Mouse (Mus musculus) neural tube, embryonic 14.5 days (tissue): ENCODE measurements at regions not wholly inside any gene's neighbourhood (a gene's known extent, or its start where the extent isn't known, plus 50 kb on each side); places are given as distances from the start of the nearest gene placed in this dataset.

Experiments used
- ATAC-seq: fragments of 200-750 bp; cut with Nextera tagmentation; 2 replicates; pipeline ENCODE4 v1.8.0; 2017; ENCODE audit warnings: low read depth, mild to moderate bottlenecking, moderate TSS enrichment, moderate library complexity
- H3K27ac ChIP-seq: fragments of 300-500 bp; sonication (generic); 2 replicates; pipeline ENCODE4 v1.5.1; 2014; ENCODE audit warnings: low read depth, mild to moderate bottlenecking, control low read depth, low read length, moderate library complexity, mixed read lengths
- H3K27me3 ChIP-seq: fragments of 300-500 bp; sonication (generic); 2 replicates; pipeline ENCODE4 v1.6.1; 2014; ENCODE audit warnings: low read length; ENCODE audit not compliant: control insufficient read depth, insufficient read depth
- H3K36me3 ChIP-seq: fragments of 300-500 bp; sonication (generic); 2 replicates; pipeline ENCODE4 v1.6.1; 2014; ENCODE audit warnings: low read length, mixed read lengths; ENCODE audit not compliant: control insufficient read depth, insufficient read depth
- H3K4me1 ChIP-seq: fragments of 300-500 bp; sonication (generic); 2 replicates; pipeline ENCODE4 v1.6.1; 2014; ENCODE audit warnings: low read length; ENCODE audit not compliant: control insufficient read depth, insufficient read depth
- H3K4me2 ChIP-seq: fragments of 300-500 bp; sonication (generic); 2 replicates; pipeline ENCODE4 v1.6.1; 2014; ENCODE audit warnings: mild to moderate bottlenecking, low read depth, low read length, control low read depth
- H3K4me3 ChIP-seq: fragments of 300-500 bp; sonication (generic); 2 replicates; pipeline ENCODE4 v1.5.1; 2014; ENCODE audit warnings: low read depth, low read length, control low read depth, mixed read lengths
- H3K9ac ChIP-seq: fragments of 300-500 bp; sonication (generic); replicated peaks from 2 replicates; pipeline ENCODE4 v1.6.1; 2014; ENCODE audit warnings: low read depth, mild to moderate bottlenecking, control low read depth, low read length, mixed read lengths
- H3K9me3 ChIP-seq: fragments of 300-500 bp; sonication (generic); 2 replicates; pipeline ENCODE4 v1.6.1; 2016; ENCODE audit warnings: low read length; ENCODE audit not compliant: control insufficient read depth
- WGBS: fragments of 180-500 bp; shearing (Covaris S2); extraction: QIAGEN DNeasy Blood & Tissue Kit; methylation state at CpG from one replicate; pipeline ENCODE4 v1.1.7; 2014; 5-methylcytosine and 5-hydroxymethylcytosine counted together

DNA sequence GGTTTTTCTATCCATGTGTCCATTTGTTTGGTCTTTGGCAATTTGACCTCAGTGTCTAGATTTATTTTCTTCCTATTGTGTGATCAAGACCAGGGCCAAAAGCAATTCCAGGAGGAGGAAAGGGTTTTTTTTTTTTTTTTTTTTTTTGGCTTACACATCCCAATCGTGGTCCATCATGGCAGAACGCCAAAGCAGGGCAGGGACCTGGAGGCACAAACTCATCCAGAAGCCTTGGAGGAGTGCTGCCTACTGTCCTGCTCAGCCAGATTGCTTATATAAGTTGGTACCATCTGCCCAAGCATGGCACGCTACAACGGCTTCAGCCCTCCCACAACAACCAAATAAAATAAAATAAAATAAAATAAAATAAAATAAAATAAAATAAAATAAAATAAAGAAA lies 286.5 kb upstream of the Ndst3 start:
- 93% methylated on average over 4 of the region's 4 CpGs for WGBS
- Histone ChIP-seq H3K27ac (no peak overlapping the region), H3K9me3 (no peaks in the 10 kb centered on the region), H3K4me3 (no peak overlapping the region), H3K9ac (no peak overlapping the region), H3K36me3 (no peaks in the 10 kb centered on the region), H3K27me3 (no peaks in the 10 kb centered on the region), H3K4me2 (no peak overlapping the region), H3K4me1 (no peaks in the 10 kb centered on the region)
- no peak for ATAC-seq

DNA sequence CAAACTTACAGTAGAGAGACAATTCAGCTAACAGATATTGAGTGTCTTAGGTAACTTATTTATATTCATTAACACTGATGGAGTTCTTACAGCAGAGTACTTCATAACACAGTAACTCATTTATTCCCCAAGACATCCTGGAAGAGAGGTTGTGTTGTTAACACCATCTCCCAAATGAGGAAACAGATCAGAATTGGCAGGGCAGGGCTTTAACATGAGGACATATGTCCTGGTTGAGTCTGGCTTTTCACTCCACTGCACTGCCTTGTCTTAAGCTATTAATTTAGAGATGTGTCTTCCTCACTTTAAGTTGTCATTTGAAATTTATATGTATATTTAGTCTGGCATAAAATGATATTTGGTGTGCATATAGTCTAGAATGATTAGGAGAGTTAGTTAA lies 292.4 kb upstream of the Ndst3 start:
- H3K9me3 ChIP-seq = no peaks in the 10 kb centered on the region
- no peak overlapping the region for H3K27ac ChIP-seq
- no peaks in the 10 kb centered on the region for H3K4me1 ChIP-seq
- no peak overlapping the region for H3K4me2 ChIP-seq
- H3K36me3 ChIP-seq = no peaks in the 10 kb centered on the region
- H3K27me3 ChIP-seq = no peaks in the 10 kb centered on the region
- no peak overlapping the region for H3K9ac ChIP-seq
- no peak for ATAC-seq
- H3K4me3 ChIP-seq = no peak overlapping the region

DNA sequence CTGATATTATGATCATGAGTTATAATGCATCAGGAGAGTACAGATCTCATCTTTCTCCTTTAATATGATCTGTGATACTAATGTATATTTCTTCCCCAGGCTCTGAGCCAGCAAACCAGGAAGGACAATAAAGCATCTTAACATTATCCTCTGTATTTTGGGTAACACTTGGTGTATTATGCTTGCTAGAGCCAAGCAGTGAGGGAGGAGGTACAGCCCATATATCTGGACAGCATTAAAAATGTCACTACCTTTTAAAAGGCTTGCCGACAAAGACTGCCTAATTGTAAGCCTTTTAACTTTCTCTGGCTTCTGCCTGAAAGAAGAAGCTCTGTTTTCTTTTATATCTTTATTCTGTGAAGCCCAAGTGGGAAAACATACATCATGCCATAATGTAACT lies 292.9 kb upstream of the Ndst3 start:
- H3K4me1 ChIP-seq = no peaks in the 10 kb centered on the region
- H3K4me2 ChIP-seq = no peak overlapping the region
- H3K9ac ChIP-seq = no peak overlapping the region
- H3K27me3 ChIP-seq = no peaks in the 10 kb centered on the region
- no peaks in the 10 kb centered on the region for H3K36me3 ChIP-seq
- 8% methylated on average over 1 of the region's 1 CpGs for WGBS
- H3K4me3 ChIP-seq = no peak overlapping the region
- no peak overlapping the region for H3K27ac ChIP-seq
- no peaks in the 10 kb centered on the region for H3K9me3 ChIP-seq
- peak; percentile 65; the same call in 1 of the 2 replicates for ATAC-seq

DNA sequence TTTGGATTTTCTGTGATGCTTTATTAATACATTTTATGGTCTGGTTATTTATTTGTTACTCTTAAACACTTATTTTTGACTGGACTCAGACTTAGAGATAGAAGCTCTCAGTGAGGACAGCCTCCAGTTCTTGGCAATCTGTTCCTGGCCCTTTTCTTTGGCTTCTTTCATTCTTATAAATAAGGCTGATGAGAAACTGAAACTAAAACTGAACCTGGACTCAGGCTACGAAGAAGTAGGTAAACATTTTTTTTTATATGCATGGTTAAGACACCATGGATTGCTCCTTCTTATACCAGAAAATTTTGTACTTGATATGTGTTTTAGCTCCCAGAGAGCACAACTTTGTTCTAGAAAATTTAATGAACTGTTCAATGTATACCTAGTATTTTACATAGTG lies 293.4 kb upstream of the Ndst3 start:
- Histone ChIP-seq H3K9me3 (no peaks in the 10 kb centered on the region), H3K36me3 (no peaks in the 10 kb centered on the region), H3K27me3 (no peaks in the 10 kb centered on the region), H3K4me1 (no peaks in the 10 kb centered on the region), H3K27ac (no peak overlapping the region), H3K9ac (no peak overlapping the region), H3K4me3 (no peak overlapping the region), H3K4me2 (no peak overlapping the region)
- ATAC-seq = no peak
- WGBS = 50% methylated on average over 1 of the region's 1 CpGs

DNA sequence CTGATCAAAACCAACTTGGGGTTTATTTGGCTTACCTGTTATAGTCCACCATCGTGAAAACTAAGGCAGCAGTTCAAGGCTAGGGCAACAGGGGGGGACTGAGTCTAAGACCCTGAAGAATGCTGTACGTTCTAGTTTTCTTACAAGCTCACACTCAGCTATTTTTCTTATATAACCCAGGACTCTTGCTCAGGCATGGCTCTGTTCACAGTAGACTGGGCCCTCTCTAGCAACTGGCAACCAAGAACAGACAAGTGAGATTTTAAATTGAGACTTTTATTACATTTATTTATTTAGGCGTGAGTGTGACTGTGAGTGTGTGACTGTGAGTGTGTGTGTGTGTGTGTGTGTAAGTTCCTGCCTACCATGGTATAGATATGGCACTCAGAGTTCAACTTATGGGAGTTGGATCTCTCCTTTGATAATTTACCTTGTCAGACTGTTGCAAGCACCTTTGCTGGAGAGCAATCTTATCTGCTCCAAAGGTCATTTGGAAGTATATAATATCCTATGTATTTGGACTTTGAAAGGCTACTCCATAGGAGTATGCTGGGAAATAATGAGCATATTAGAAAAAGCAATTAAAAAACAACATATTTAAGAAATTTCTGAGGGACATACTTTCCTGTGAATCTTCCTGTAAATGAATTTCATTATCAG lies 309.4 kb upstream of the Ndst3 start:
- H3K27me3 ChIP-seq = no peaks in the 10 kb centered on the region
- H3K4me1 ChIP-seq = 0 out of 2 replicates have a peak, but pooled peaks cover 2% of the 10 kb centered on the region
- no peaks in the 10 kb centered on the region for H3K9me3 ChIP-seq
- no peak overlapping the region for H3K9ac ChIP-seq
- no peak overlapping the region for H3K27ac ChIP-seq
- no peaks in the 10 kb centered on the region for H3K36me3 ChIP-seq
- H3K4me3 ChIP-seq = no peak overlapping the region
- ATAC-seq = no peak
- 91% methylated on average over 3 of the region's 3 CpGs for WGBS
- H3K4me2 ChIP-seq = no peak overlapping the region

DNA sequence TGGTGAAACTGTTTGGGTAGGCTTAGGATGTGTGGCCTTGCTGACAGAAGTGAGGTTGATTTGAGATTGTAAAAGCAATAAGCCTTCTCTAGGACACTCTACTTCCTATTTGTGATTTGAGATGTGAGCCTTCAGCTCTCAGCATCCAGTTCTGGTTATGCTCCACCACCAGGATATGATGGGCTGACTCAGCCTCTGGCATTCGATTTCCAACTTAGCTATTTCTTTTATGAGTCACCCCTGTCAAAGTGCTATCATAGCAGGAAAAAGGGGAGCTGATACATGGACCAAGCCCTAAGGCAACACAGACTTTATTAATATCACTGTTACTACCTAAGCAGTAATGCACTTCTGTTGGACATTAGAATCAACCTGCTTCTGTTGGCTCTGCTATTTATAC lies 310.2 kb upstream of the Ndst3 start:
- no peaks in the 10 kb centered on the region for H3K27me3 ChIP-seq
- H3K27ac ChIP-seq = no peak overlapping the region
- no peak overlapping the region for H3K4me2 ChIP-seq
- no peaks in the 10 kb centered on the region for H3K9me3 ChIP-seq
- no peak overlapping the region for H3K4me3 ChIP-seq
- H3K36me3 ChIP-seq = no peaks in the 10 kb centered on the region
- no peak overlapping the region for H3K9ac ChIP-seq
- no peak for ATAC-seq
- 76% methylated on average over 1 of the region's 1 CpGs for WGBS
- 0 out of 2 replicates have a peak, but pooled peaks cover 2% of the 10 kb centered on the region for H3K4me1 ChIP-seq

DNA sequence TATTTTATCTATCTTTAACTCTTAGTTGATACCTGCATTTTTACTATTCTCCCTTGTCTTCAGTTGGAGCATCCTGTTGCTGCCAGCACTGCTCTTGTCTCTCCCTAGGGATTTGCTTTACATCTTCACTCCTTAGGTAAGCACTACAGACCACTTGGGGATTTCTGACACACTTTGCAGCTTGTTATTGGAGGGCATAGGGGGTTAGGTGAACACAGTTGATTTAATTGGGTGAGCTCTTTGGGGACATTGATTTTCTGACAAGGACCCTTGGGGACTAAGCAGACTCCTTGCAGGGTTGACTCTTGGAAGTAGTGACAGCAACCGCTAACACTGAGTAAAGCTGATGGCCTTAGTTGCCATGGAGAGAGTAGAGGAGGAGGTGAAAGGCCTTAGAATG lies 309.0 kb upstream of the Tram1l1 start:
- WGBS = 79% methylated on average over 1 of the region's 1 CpGs
- no peaks in the 10 kb centered on the region for H3K4me1 ChIP-seq
- no peak overlapping the region for H3K9ac ChIP-seq
- no peak overlapping the region for H3K4me3 ChIP-seq
- no peak for ATAC-seq
- H3K9me3 ChIP-seq = no peaks in the 10 kb centered on the region
- H3K4me2 ChIP-seq = no peak overlapping the region
- H3K36me3 ChIP-seq = no peaks in the 10 kb centered on the region
- no peak overlapping the region for H3K27ac ChIP-seq
- H3K27me3 ChIP-seq = no peaks in the 10 kb centered on the region

DNA sequence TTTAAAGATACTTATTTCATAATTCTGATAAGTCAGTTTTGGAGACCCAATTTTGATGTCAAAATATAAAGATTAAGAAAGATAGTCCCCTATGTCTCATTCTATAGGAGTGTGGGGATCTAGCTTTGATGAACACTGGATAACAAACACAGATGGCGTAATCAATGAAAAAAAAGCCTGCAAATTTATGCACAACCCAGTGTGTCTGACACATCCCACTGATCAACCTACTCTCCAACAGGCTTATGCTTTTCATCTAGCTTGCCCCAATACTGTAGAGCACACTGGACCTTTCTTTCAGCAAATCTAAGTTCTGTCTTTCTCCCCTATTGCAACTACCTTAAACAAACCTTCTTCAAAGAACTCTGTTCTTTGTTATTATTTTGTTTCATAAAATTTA lies 302.0 kb upstream of the Tram1l1 start:
- H3K4me2 ChIP-seq = no peak overlapping the region
- no peak overlapping the region for H3K27ac ChIP-seq
- no peaks in the 10 kb centered on the region for H3K4me1 ChIP-seq
- H3K9me3 ChIP-seq = no peaks in the 10 kb centered on the region
- H3K4me3 ChIP-seq = no peak overlapping the region
- no peaks in the 10 kb centered on the region for H3K36me3 ChIP-seq
- H3K27me3 ChIP-seq = no peaks in the 10 kb centered on the region
- no peak overlapping the region for H3K9ac ChIP-seq
- 87% methylated on average over 1 of the region's 1 CpGs for WGBS
- ATAC-seq = no peak

DNA sequence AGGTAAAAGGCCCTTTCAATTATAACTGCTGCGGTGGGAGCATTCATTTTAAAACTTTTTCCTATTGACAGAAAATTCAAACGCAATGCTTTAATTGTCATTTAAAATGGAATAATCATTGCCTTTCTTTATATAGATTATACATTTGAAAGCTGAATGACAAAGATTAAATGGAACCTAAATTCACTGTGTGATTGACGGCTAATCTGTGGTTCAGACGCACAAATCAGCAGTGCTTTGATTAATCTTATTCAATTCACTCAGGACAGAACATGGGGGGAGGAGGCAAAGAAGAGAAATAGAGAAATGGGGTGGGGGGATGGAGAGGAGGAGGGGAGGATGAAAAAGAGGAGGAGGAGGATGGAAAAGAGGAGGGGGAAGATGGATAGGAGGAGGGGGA lies 294.5 kb upstream of the Tram1l1 start:
- no peak overlapping the region for H3K9ac ChIP-seq
- no peak overlapping the region for H3K27ac ChIP-seq
- WGBS = 79% methylated on average over 4 of the region's 4 CpGs

More for the DNA sequence above, 294.5 kb upstream of the Tram1l1 start:
- no peaks in the 10 kb centered on the region for H3K4me1 ChIP-seq
- no peak overlapping the region for H3K4me2 ChIP-seq
- no peaks in the 10 kb centered on the region for H3K36me3 ChIP-seq
- H3K9me3 ChIP-seq = no peaks in the 10 kb centered on the region
- H3K4me3 ChIP-seq = no peak overlapping the region
- ATAC-seq = no peak
- no peaks in the 10 kb centered on the region for H3K27me3 ChIP-seq
